Mouse (Mus musculus) T-cell, adult 2 months (primary cell): ENCODE data around the gene Atp10a.

ENCODE experiments used
- DNase-seq: peaks from one replicate; pipeline ENCODE4 v3.0.0; 2022; ENCODE audit warnings: low spot score

The Atp10a gene

GRCm38 (mm10) chr7:58740196-58740595, 84.2 kb downstream of the Atp10a start:
- no peak for DNase-seq

GRCm38 (mm10) chr7:58740842-58741241, 84.9 kb downstream of the Atp10a start:
- DNase-seq = no peak

- DNase-seq = no peak
Observed at GRCm38 (mm10) chr7:58742009-58742408, 86.0 kb downstream of the Atp10a start.

GRCm38 (mm10) chr7:58742648-58743047, 86.7 kb downstream of the Atp10a start:
- DNase-seq = no peak

- no peak for DNase-seq
Observed at GRCm38 (mm10) chr7:58743362-58744320, 87.7 kb downstream of the Atp10a start.

GRCm38 (mm10) chr7:58746817-58747216, 90.9 kb downstream of the Atp10a start:
- DNase-seq = no peak

- peak; percentile 87 for DNase-seq
Observed at GRCm38 (mm10) chr7:58749904-58750612, 94.1 kb downstream of the Atp10a start.

- DNase-seq = no peak
Observed at GRCm38 (mm10) chr7:58752041-58752440, 96.1 kb downstream of the Atp10a start.

GRCm38 (mm10) chr7:58754076-58754475, 98.1 kb downstream of the Atp10a start:
- no peak for DNase-seq

GRCm38 (mm10) chr7:58754536-58754935, 98.6 kb downstream of the Atp10a start:
- no peak for DNase-seq

- DNase-seq = no peak
Observed at GRCm38 (mm10) chr7:58755083-58755482, 99.1 kb downstream of the Atp10a start.

- no peak for DNase-seq
Observed at GRCm38 (mm10) chr7:58755846-58756245, 99.9 kb downstream of the Atp10a start.

- no peak for DNase-seq
Observed at GRCm38 (mm10) chr7:58757331-58757730, 101.4 kb downstream of the Atp10a start.

GRCm38 (mm10) chr7:58758396-58758795, 102.4 kb downstream of the Atp10a start:
- DNase-seq = no peak

- no peak for DNase-seq
Observed at GRCm38 (mm10) chr7:58759265-58759664, 103.3 kb downstream of the Atp10a start.

- no peak for DNase-seq
Observed at GRCm38 (mm10) chr7:58767257-58767656, 111.3 kb downstream of the Atp10a start.

- DNase-seq = no peak
Observed at GRCm38 (mm10) chr7:58768253-58768652, 112.3 kb downstream of the Atp10a start.

- peak; percentile 19 for DNase-seq
Observed at GRCm38 (mm10) chr7:58770254-58770653, 114.3 kb downstream of the Atp10a start.

- DNase-seq = no peak
Observed at GRCm38 (mm10) chr7:58772048-58772690, 116.2 kb downstream of the Atp10a start.

- DNase-seq = no peak
Observed at GRCm38 (mm10) chr7:58779146-58779545, 123.2 kb downstream of the Atp10a start.

GRCm38 (mm10) chr7:58786986-58787385, 131.0 kb downstream of the Atp10a start:
- DNase-seq = no peak

GRCm38 (mm10) chr7:58787585-58787984, 131.6 kb downstream of the Atp10a start:
- DNase-seq = no peak
